Mouse (Mus musculus): Measurements from ENCODE around the gene Zbtb17. TPM values are rescaled to one million over a fixed set of nuclear protein-coding genes. Genes with fewer than 3 reads are reported as not detected.

The Zbtb17 gene
- total RNA-seq (2021), result 10 to 100 TPM; 20.8 to 21.2 TPM
- long read RNA-seq, experiment 1, transcript Zbtb17-201 (16 exons, 2,722 nt), result major isoform, 13 of 17 reads
- long read RNA-seq, experiment 1, partial matches to known transcripts, result 2 of 17 reads
- long read RNA-seq, experiment 1, other reads (novel, unspliced or antisense), result 2 of 17 reads
- long read RNA-seq, experiment 2, transcript Zbtb17-201 (16 exons, 2,722 nt), result major isoform, 14 of 18 reads
- long read RNA-seq, experiment 2, partial matches to known transcripts, result 1 of 18 reads
- long read RNA-seq, experiment 2, other reads (novel, unspliced or antisense), result 3 of 18 reads

DNA sequence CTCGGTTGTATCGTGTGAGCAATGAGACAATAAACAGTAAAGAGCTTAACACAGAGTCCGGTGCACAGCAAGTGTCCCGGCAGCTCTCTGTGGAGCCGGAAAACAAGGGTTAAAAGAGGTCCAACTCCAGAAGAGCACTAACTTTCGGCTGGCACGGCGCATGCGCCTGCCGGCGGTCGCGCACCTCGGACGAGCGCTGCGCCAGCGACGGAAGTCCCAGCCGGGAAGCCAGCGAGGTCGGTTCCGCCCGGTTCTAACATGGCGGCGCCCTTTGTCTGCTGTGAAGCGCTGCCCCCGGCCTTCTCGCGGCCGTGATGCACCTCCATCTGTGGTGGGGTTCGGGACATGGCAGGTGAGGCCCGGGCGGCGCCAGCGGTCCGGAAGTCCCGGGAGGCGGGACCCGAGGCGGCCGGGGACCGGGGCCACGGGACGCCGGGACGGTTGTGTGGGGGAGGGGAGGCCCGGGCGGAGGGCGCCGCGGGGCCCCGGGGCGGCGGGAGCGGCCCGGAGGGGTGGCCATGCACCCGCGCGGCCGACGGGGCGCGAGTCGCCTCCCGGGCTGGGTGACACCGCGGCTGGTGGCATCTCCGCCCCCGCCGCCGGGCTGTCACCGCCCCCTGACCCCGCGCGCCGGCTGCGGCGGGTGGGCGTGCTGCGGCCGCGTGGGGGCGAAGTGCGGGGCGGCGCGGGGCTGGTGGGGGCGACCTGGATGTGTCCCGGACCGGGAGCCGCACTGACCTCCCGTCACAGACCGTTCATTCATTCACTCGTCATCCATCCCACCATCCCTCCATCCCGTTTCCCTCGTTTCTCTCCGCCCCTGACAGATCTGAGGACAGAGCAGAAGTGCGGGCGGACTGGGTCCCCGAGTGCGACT lies at the start of gene Zbtb17:
TSS of gene Zbtb17 (plus strand) at position 204 of the 877 bp plus-strand sequence.
- DNase-seq, result peak; percentile 93 to 95
- intact Hi-C loops (cut with DNase I), result no loop called here

DNA sequence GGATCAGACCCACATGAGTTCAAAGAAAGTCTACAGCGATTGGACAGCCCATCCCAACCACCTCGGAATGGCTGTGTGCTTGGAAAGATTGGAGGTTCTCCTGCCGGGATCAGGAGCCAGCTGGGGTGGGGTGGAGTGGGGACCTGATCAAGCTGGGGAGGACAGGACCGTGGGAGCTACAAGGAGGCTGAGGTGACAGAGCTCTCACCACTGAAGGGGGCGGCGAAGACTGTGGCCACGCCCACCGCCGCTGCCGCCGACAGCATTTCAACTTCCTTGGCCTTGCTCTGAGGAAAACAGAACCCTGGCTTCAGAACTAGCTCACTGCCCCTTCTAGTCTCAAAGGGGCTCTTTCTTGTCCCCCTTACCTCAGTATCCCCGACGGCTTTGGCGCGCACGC lies 49.7 kb upstream of the Zbtb17 start:
- intact Hi-C loops (cut with DNase I), result loop anchor here (5.0 kb wide), 1 partner anchor 448 kb away; no protein-coding TSS in a partner anchor

DNA sequence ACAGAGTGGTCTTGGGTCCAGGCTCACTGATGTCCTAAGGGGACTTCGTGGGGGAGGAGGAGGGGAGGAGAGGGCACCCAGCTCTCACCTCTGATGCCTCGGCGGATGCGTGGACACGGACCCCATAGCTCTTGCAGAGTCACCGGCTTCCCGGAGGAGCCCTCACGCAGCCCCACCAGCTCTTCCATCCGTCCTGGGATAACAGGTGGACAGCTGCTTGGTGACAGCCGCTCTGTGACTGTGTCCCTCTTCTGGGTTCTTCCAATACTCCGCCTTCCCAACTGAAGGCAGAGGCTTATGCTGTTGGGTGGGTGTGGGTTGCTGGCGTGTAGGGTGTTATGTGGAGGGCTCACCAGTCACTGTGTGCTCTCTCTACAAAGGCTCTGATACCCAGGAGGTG lies 46.6 kb upstream of the Zbtb17 start:
- no peak for DNase-seq
- intact Hi-C loops (cut with DNase I), result loop anchor here (5.0 kb wide), 1 partner anchor 444 kb away; no protein-coding TSS in a partner anchor

More for the DNA sequence above, 49.7 kb upstream of the Zbtb17 start:
- no peak for DNase-seq

DNA sequence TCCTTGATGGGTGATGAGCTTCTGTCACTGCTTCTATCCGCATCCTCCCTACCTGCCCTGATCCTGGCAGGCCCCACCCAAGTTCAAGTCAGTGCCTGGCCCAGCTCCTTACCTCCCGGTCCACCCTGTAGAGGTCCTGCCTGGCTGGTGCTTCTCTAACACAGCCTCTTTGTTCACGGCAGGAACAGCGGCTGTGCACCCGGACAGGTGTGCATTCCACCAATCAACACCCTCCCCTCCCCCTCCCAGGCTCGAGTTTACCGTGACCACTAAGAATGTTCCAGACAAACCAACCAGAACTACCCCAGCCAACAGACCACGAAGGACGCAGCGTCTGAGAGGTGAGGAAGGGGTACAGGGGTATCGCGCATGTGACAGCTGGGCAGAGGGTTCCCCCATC lies 45.9 kb upstream of the Zbtb17 start, which contains the start of gene Clcnka:
TSS of gene Clcnka (minus strand) at position 180 of the 400 bp plus-strand sequence.
- intact Hi-C loops (cut with DNase I), result loop anchor here (5.0 kb wide), 1 partner anchor 444 kb away; no protein-coding TSS in a partner anchor
- no peak for DNase-seq

DNA sequence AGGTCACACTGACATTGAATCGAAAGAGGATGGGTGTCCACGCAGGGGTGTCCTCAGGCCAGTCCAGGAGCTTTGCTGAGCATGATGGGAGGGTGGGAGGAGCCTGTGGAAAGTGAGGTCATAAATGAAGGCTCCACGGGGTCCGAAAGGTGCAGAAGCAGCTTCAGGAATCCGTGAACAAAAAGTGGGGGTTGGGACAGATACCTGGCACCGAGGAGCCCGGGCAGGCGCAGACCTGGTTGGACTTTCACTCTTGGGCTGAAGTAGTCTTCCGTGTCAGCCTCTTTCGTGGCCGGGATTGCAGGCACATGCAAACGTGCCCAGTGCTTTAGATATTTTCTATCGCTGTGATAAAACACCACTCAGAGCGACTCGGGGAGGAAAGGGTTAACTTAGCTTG lies 44.3 kb upstream of the Zbtb17 start:
- intact Hi-C loops (cut with DNase I), result no loop called here
- no peak for DNase-seq

DNA sequence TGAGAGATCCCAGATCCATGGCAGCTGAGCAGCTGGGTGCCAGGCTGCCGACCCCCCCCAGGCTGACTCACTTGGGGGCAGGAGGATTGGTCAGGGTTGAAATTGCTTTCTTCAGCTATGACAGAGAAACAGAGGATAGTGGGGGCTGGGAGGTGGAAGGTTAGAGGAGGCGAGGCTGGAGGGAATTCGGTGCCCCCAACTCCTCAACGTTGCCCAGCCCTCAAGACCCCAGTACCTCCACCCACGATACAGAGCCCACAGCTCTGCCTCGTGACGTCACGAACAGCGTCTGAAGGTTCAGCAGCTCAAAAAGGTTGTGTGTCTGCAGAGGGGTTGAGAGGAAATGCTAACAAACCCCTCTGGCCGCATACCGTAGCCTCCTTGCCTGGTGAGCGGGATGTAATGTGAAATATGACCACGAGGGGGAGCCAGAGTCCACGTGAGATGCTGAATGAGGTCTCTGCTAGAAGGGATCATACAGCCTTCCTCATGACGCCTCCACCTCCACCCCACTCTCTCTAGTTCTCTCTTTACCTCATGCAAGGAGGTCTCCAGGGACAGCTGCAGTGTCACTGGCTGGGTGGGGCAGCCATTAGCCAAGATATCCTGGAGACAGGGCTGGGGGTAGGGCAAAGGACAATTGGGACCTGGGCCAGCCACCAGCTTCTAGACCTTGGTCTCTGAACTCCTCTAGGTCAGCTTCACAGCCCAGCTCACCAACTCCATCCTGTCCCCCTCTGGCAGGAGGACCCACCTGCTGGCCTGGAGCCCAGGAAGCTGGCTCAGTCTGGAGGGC lies 39.7 kb upstream of the Zbtb17 start:
- peak; percentile 88 to 95 for DNase-seq
- intact Hi-C loops (cut with DNase I), result loop anchor here (1.0 to 2.0 kb wide), 3 partner anchors 26 to 171 kb away; no protein-coding TSS in a partner anchor

DNA sequence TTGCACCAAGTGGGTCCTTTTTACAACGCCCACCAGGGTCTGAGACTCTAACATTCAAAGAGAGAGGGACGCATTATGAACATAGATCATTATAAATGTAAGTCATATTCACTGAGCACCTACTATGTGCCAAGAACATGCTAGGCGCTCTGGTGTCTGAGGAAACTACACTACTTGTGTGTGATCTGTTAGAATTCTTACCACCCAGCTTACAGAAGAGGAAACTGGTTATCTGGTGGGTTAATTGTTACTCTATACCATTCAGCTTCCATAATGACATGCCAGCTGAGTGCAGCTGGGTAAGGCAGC lies 39.2 kb upstream of the Zbtb17 start:
- intact Hi-C loops (cut with DNase I), result loop anchor here (1.0 to 2.0 kb wide), 3 partner anchors 25 to 170 kb away; no protein-coding TSS in a partner anchor
- DNase-seq, result no peak

DNA sequence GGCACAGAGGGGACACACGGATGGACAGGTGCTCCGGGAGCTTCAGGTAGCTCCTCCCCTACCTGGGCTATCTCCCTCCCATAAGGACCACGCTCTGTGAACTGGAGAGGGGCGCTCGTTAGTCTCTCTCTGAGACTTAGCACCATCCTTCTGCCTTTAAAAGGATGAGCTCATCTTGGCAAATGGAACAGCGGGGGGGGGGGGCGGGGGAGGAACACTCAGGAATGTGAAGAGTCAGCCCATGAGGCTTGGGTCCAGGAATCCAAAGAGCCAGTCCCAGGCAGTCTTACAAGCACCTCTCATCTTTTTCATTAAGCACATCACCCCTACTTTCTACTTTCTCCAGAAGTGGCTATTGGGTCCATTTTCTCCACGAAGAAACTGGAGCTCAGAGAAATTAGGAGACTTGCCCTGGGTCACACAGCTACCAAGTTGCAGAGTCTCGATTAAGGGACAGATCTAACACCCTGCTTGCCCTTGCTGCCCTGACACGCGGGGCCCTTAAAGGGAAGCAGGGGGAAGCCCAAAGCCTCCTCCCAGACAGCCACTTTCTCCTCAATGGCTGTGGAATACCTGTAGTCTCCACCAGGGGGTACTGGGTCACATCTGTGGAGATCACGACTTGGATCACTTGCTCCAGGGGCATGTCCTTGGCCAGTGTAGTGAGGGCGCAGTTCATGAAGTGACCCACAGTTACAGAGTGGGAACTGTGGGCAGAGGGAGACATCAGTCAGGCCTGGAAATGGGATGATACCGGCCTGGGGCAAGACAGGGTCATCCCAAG lies 37.7 kb upstream of the Zbtb17 start:
- intact Hi-C loops (cut with DNase I), result no loop called here
- peak; percentile 49 to 78 for DNase-seq

DNA sequence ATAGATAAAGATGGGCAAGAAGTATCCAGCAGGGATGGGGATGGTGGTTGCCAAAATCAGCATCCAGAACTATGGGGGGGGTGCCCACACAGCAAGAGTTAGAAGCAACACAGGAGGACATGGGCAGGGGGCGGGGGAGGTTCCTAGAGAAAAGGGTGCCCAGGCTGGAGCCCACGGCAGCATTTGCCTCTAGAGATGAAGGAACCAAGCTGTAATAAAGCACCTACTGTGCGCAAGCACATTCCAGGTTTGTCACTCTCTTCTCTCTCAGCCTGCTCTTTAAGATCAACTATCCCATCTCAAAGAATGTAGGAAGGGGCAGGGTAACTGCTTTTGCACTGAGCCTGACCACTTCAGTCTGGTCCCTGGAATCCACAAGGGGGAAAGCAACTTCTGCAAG lies 35.9 kb upstream of the Zbtb17 start:
- DNase-seq, result no peak
- intact Hi-C loops (cut with DNase I), result no loop called here

DNA sequence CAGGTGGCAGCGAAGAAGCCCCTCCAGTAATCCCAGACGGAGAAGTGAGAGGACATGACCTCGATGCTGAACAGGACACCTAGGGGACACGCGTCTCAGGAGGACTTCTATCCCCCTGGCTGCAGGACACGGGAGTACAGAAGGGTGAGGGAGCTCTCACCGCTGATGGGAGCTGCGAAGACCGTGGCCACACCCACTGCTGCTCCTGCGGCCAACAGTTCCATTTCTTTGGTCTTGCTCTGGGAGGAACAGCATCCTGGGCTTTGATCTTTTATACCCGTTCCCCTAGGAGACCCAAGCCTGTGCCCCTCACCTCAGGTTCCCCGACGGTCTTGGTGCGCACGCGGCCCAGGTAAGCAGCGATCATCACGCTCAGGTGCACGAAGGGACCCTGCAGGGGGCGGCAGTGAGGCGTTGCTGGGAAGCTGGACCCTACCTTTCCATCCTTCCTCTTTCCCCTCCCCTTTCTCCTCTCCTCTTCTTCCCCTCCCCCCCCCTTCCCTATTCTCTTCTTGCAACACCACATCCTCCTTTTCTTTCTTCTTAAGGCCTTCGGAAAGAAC lies 32.9 kb upstream of the Zbtb17 start:
- intact Hi-C loops (cut with DNase I), result no loop called here
- no peak for DNase-seq

DNA sequence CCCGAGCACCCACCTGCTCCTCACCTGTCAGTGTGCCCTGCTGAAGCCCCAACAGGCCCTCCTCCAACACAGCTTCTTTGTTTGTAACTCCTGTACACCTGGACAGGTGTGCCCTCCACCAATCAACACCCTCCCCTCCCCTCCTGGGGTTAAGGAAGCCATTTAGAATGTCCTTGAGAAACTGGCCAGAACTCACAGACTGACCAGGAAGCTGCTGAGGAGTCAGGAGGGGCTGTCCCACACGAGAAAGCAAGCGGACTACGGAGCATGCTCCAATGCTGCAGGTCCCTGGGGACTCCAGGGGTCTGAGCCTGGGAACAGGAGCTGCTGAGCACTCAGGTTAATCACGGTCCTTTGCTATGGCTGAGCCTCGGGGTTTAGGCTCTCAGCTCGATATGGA lies 28.5 kb upstream of the Zbtb17 start, which contains the start of gene Clcnkb:
TSS of gene Clcnkb (minus strand) at position 91 of the 400 bp plus-strand sequence.
- intact Hi-C loops (cut with DNase I), result no loop called here
- no peak for DNase-seq

DNA sequence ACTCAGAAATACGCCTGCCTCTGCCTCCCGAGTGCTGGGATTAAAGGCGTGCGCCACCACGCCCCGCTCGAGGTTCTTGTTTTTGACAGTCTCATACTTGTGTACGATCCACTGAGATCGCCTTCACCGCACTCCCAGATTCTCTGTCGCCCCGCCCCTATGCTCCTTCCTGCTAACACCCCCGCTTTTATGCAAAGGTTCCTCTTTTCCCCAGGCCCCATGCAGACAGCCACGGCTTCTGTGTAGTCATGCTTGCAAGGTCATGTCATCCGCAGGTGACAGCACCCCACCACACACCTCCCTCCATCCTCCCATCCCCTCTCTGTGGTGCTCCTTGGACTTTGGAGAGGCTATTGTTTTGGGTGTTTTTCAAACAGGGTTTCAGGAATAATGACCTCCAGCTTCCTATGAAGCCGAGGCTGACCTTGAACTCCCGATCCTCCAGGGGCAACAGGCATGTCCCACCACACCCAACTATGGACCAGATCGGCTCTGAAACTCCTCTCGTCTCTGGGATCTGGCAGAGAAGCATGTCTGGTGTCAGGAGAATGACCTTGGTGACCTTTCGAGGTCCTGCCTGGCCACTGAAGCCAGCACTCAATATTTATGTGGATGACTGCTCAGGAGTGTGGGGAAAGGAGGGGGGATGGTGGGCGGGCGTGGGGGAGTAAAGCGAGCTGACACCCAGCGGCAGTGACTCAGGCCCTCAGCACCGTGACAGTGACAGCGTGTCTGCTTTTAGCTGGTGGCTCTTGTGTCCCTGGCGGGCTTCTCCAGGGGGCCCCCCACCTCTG lies 24.9 kb upstream of the Zbtb17 start:
- intact Hi-C loops (cut with DNase I), result no loop called here
- no peak for DNase-seq

DNA sequence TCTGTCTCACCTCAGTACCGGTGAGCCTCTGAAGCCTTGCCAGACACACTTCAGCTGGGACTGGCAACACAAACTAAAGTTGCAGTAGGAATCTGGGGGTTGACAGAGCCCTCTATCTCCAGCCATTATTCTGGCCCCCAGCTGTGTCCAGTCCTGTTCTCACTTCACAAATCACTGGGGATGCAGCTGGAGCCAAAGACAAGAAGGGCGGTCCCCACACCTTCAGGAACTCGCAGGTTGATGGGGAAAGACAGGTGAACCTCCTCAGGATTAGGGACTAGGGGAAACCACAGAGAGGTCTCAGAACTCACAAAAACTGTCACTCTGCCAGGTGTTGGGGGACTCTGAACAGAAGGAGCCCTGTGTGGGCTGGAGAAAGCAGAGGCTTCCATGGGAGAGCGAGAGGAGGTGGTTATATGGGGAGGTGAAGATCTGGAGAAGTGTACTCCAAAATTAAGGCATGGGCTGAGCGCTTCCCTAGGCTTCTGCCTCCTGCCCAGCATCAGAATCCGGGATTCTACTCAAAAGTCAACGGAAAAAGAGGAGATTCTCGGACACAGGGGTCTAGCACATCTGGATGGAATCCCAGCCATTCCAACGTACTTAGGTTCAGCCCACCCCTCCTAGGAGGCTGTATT lies 24.1 kb upstream of the Zbtb17 start, which contains the start of gene Hspb7:
TSS of gene Hspb7 (plus strand) at position 588 of the 638 bp plus-strand sequence.
- DNase-seq, result peak in 1 of 2 experiments; percentile 51
- intact Hi-C loops (cut with DNase I), result no loop called here

DNA sequence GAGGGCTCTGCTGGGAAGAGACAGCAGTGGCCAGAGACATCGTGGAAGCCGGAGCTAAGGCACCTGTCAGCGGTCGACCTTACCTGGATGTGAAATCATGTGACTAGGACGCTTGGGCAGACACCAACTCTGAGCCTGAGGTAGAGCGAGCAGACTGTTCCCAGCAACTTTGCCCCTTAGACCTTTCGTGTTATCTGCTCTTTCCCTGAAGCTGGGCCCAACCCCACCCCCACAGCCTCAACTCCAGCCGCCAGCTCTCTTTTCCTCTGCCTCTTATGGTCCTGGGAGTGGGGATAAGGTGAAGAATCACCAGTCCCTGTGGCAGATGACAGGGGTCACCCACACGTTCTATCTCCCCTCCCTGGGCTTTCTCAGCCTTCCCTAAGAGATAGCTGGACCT lies 23.6 kb upstream of the Zbtb17 start:
- no peak for DNase-seq
- intact Hi-C loops (cut with DNase I), result no loop called here

DNA sequence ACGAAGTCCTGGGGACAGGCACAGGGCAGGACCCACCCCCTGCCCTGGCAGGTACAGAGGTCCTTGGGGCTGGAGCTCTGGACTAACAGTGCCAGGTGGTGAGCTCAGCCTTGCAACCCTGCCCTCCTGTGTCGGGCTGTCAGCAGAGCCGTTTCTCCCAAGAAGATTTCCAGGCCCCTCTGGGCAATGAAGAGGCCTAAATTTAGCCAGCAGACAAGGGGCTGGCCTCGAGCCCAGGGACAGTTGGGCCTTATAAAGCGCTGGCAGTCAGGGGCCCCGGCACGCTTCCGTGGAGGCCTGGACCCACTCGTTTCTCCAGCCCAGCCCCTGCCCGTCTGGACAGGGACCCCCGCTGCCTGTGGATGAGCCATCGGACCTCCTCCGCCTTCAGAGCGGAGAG lies 23.0 kb upstream of the Zbtb17 start:
- peak; percentile 85 to 89 for DNase-seq
- intact Hi-C loops (cut with DNase I), result no loop called here

DNA sequence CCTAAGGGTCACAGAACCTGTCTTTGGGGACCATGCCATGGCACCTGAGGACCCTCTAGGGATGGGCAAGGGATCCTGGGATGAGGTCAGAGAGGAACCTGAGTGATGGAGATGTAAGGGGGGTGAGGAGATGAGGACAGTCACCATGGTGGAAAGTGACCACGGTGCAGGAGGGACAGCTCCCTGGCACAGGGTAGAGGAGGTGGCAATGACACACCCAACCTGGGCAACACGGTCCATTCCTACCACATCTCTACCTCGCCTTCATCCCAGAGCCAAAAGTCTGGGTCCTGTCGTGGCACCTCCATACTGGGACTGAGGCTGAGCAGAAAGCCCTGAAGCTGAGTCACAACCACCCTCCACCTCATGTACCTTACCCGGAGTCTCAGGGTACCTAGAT lies 21.6 kb upstream of the Zbtb17 start:
- intact Hi-C loops (cut with DNase I), result no loop called here
- DNase-seq, result no peak

DNA sequence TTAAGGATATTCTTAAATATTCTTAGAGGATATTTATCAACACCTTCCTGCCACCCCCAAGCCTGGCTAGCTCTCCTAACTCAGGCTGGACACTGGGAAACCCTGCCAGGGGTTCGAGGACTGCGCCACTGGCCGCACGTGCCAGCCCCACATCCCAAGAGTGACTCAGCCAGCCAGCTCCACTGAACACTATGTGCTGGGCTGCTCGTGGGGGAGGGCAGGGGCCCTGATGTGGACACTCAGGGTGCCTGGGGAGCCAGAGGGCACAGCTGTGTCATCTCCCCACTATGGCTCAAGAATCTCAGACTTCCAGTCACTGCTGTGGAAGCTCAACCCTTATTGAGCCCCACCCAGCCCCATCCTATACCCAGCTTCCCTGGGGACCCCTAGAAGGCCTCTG lies 21.2 kb upstream of the Zbtb17 start:
- intact Hi-C loops (cut with DNase I), result no loop called here
- DNase-seq, result peak in 1 of 2 experiments; percentile 54

Measured in heart, postnatal 14 days (tissue).